Mouse (Mus musculus) kidney, adult 2 months (tissue): ENCODE results near the gene Itga8.

Source experiments
- CTCF ChIP-seq: fragments of 200-500 bp; conservative IDR thresholded peaks from 2 replicates; pipeline ENCODE4 v1.5.1; 2011; ENCODE audit warnings: low read depth, mild to moderate bottlenecking, control low read depth, low read length, moderate library complexity, mixed read lengths; ENCODE audit not compliant: insufficient read depth, insufficient read length
- POLR2A ChIP-seq: fragments of 200-500 bp; IDR thresholded peaks from one replicate; pipeline ENCODE4 v1.6.1; 2011; ENCODE audit warnings: low read depth, low read length, control low read depth

DNA sequence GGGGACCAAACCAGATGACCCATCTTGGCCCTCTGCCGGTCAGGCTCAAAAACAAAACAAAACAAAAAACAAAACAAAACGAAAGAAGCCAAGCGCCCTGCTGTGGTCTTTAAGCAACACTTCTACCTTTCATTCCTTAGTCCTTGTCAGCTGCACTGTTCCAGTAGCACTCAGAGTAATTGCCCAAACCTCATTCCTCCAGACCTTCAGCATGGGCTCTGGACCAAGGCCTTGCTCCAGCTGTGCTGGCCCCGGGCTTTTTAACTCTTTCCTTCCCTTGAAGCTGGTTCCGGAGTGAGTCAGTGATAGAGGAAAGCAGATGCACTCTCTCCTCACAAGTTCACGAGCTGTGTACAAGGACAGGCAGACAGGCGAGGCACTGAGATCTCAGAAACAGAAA is 14.6 kb upstream of the Itga8 start:
- no peak for TF ChIP-seq POLR2A
- TF ChIP-seq CTCF = no peak
